ENCODE assay signal across 19 mouse cellular contexts in genomic region chr5:144036952-144037351, GRCm38 (mm10). TPM values are rescaled to one million over a fixed set of nuclear protein-coding genes. Genes with fewer than 3 reads are reported as not detected.
DNase-seq lines count a peak whose midpoint lies in the region; ATAC-seq and TF ChIP-seq lines count a peak whose summit lies in the region.
"Had no signal": no experiment of that assay in that cellular context is flagged by ENCODE, and none has a peak within 500 bp of the region (broad histone marks: within the 10 kb centered on the region; RNA-seq: fewer than 3 reads in every experiment).

No protein-coding gene starts in this region.

- no peaks in the 10 kb centered on the region; the same call in 1 of the 2 replicates for H3K27me3 ChIP-seq in hindbrain, embryonic 14.5 days (ENCODE audit: control insufficient read depth, insufficient read depth, low read length)
- H3K27me3 ChIP-seq in hindbrain, embryonic 10.5 days (ENCODE audit: insufficient read depth, poor library complexity, severe bottlenecking): no peaks in the 10 kb centered on the region
- no peaks in the 10 kb centered on the region for H3K27me3 ChIP-seq in ES-Bruce4 (ENCODE audit: control insufficient read depth, insufficient read depth, low read length, poor library complexity, severe bottlenecking)
- H3K27me3 ChIP-seq in midbrain, embryonic 15.5 days (replicated peaks): no peaks in the 10 kb centered on the region
- H3K27me3 ChIP-seq: embryonic facial prominence, embryonic 15.5 days had no signal

- no peak for TF ChIP-seq POLR2A in ES-Bruce4 (IDR thresholded peaks at IDR 0.05; ENCODE audit: insufficient read depth, low read length)

- H3K9ac ChIP-seq in hindbrain, embryonic 14.5 days: no peak overlapping the region
- H3K9ac ChIP-seq in ES-Bruce4 (ENCODE audit: low read depth, poor library complexity, severe bottlenecking): 0 out of 2 replicates have a peak overlapping the region, but pooled peaks have one; percentile 1
- H3K9ac ChIP-seq in midbrain, embryonic 15.5 days: no peak overlapping the region
- H3K9ac ChIP-seq: embryonic facial prominence, embryonic 15.5 days; lung, embryonic 14.5 days had no signal

- no peak for ATAC-seq in hindbrain, embryonic 14.5 days (ENCODE audit: low FRiP score)
- no peak for ATAC-seq in midbrain, embryonic 15.5 days (replicated peaks)
- ATAC-seq: forebrain, embryonic 16.5 days; intestine, postnatal 0 days had no signal

- no peak for TF ChIP-seq EP300 in ES-Bruce4 (IDR thresholded peaks at IDR 0.05; ENCODE audit: insufficient read depth, low read depth, low read length)

- TF ChIP-seq CTCF in ES-Bruce4 (IDR thresholded peaks at IDR 0.05; ENCODE audit: low read depth, low read length): no peak

- H3K4me2 ChIP-seq in hindbrain, embryonic 14.5 days (replicated peaks): peak overlapping the region; percentile 15; the same call in 1 of the 2 replicates
- H3K4me2 ChIP-seq in midbrain, embryonic 15.5 days: peak overlapping the region; percentile 16
- H3K4me2 ChIP-seq: embryonic facial prominence, embryonic 15.5 days; liver, embryonic 11.5 days; lung, embryonic 14.5 days had no signal

- no peaks in the 10 kb centered on the region for H3K9me3 ChIP-seq in hindbrain, embryonic 14.5 days (ENCODE audit: control insufficient read depth, low read length)
- peaks cover 8% of the 10 kb centered on the region; the same call in 1 of the 2 replicates for H3K9me3 ChIP-seq in hindbrain, embryonic 10.5 days
- H3K9me3 ChIP-seq in ES-Bruce4 (replicated peaks; ENCODE audit: control insufficient read depth, insufficient read depth, low read length, poor library complexity, severe bottlenecking): no peaks in the 10 kb centered on the region
- no peaks in the 10 kb centered on the region for H3K9me3 ChIP-seq in midbrain, embryonic 15.5 days
- H3K9me3 ChIP-seq: embryonic facial prominence, embryonic 15.5 days had no signal

- intact Hi-C loops in left cerebral cortex, postnatal 36 days (cut with DNase I): no loop called here
- intact Hi-C loops in left cerebral cortex, postnatal 10 days (cut with DNase I): no loop called here

- no peak overlapping the region for H3K27ac ChIP-seq in hindbrain, embryonic 14.5 days
- H3K27ac ChIP-seq in hindbrain, embryonic 10.5 days: no peak overlapping the region
- no peak overlapping the region for H3K27ac ChIP-seq in ES-Bruce4 (ENCODE audit: insufficient read depth, low read length)
- no peak overlapping the region for H3K27ac ChIP-seq in midbrain, embryonic 15.5 days
- H3K27ac ChIP-seq: embryonic facial prominence, embryonic 15.5 days; macrophage had no signal

- H3K4me3 ChIP-seq in hindbrain, embryonic 14.5 days (replicated peaks; ENCODE audit: low read length): no peak overlapping the region
- H3K4me3 ChIP-seq in hindbrain, embryonic 10.5 days: no peak overlapping the region
- H3K4me3 ChIP-seq in ES-Bruce4 (ENCODE audit: low read depth, low read length): peak overlapping the region; percentile 9
- H3K4me3 ChIP-seq in midbrain, embryonic 15.5 days: no peak overlapping the region
- H3K4me3 ChIP-seq: embryonic facial prominence, embryonic 15.5 days had no signal

- no peaks in the 10 kb centered on the region for H3K36me3 ChIP-seq in hindbrain, embryonic 14.5 days (replicated peaks; ENCODE audit: control insufficient read depth, insufficient read depth)
- H3K36me3 ChIP-seq in hindbrain, embryonic 10.5 days: no peaks in the 10 kb centered on the region
- no peaks in the 10 kb centered on the region for H3K36me3 ChIP-seq in ES-Bruce4 (ENCODE audit: control insufficient read depth, insufficient read depth, low read length, poor library complexity, severe bottlenecking)
- H3K36me3 ChIP-seq in midbrain, embryonic 15.5 days (replicated peaks): no peaks in the 10 kb centered on the region
- H3K36me3 ChIP-seq: embryonic facial prominence, embryonic 15.5 days had no signal

- DNase-seq in hindbrain, embryonic 14.5 days (ENCODE audit: low spot score): no peak
- DNase-seq in hindbrain, embryonic 10.5 days (ENCODE audit: low spot score): no peak
- DNase-seq in left cerebral cortex, postnatal 36 days (ENCODE audit: low spot score in 2 of 2): peak; percentile 36 to 50
- no peak for DNase-seq in left cerebral cortex, postnatal 10 days (ENCODE audit: extremely low spot score in 1 of 2, low spot score in 2 of 2)
- DNase-seq in gastrocnemius, adult 18-20 months (ENCODE audit: low spot score): no peak
- DNase-seq: adrenal gland, adult 2 months; cerebellum, adult 8-10 months; gastrocnemius, postnatal 25 days; heart, postnatal 4 days; lung, embryonic 14.5 days had no signal

- 60% methylated on average over 17 of the region's 17 CpGs for WGBS in hindbrain, embryonic 14.5 days
- 55% methylated on average over 17 of the region's 17 CpGs for WGBS in hindbrain, embryonic 10.5 days
- WGBS in midbrain, embryonic 15.5 days: 58% methylated on average over 17 of the region's 17 CpGs

- H3K4me1 ChIP-seq in hindbrain, embryonic 14.5 days (replicated peaks; ENCODE audit: control insufficient read depth, insufficient read depth, low read length): no peaks in the 10 kb centered on the region
- no peaks in the 10 kb centered on the region for H3K4me1 ChIP-seq in hindbrain, embryonic 10.5 days (replicated peaks)
- no peaks in the 10 kb centered on the region for H3K4me1 ChIP-seq in ES-Bruce4 (ENCODE audit: control insufficient read depth, insufficient read depth, low read length)
- no peaks in the 10 kb centered on the region for H3K4me1 ChIP-seq in midbrain, embryonic 15.5 days
- H3K4me1 ChIP-seq: embryonic facial prominence, embryonic 15.5 days had no signal

RNA-seq across cellular contexts. Expression of gene Ocm, which starts 10.5 kb away (rescaled TPM):
- polyA plus RNA-seq in hindbrain, embryonic 14.5 days (2014; fragmentation: Nextera tagmentation; extraction: Ambion mirVana): not detected in 2 replicates
- not detected in 2 replicates for polyA plus RNA-seq in hindbrain, embryonic 10.5 days (2016; fragmentation: Nextera tagmentation; extraction: Ambion mirVana)
- 1 to 10 TPM; 2.2 to 3.8 TPM for total RNA-seq in left cerebral cortex, postnatal 36 days (2021)
- 1 to 10 TPM; 2.3 TPM for total RNA-seq in left cerebral cortex, postnatal 10 days (2021)
- not detected in 2 replicates for polyA plus RNA-seq in ES-Bruce4 (2011; ENCODE audit: insufficient read depth, insufficient read length, low read depth, missing spikeins)
- polyA plus RNA-seq in midbrain, embryonic 15.5 days (2015; fragmentation: Nextera tagmentation; extraction: Ambion mirVana): not detected in 2 replicates
- not detected for total RNA-seq in gastrocnemius, adult 18-20 months (2021)
- total RNA-seq: adrenal gland, adult 2 months; gastrocnemius, postnatal 25 days; heart, postnatal 4 days; MEL had no signal
- polyA plus RNA-seq: adrenal gland, adult 2 months; forebrain, embryonic 16.5 days; intestine, postnatal 0 days; liver, embryonic 11.5 days; lung, embryonic 14.5 days; macrophage; urinary bladder, adult 2 months had no signal

RNA-seq across cellular contexts. Expression of gene Ccz1, which starts 22.3 kb away (rescaled TPM):
- polyA plus RNA-seq in hindbrain, embryonic 14.5 days (2014; fragmentation: Nextera tagmentation; extraction: Ambion mirVana): 83.0 and 83.3 TPM in 2 replicates
- polyA plus RNA-seq in hindbrain, embryonic 10.5 days (2016; fragmentation: Nextera tagmentation; extraction: Ambion mirVana): 94.2 and 95.5 TPM in 2 replicates
- total RNA-seq in left cerebral cortex, postnatal 36 days (2021): 10 to 100 TPM; 43.0 to 45.0 TPM
- 10 to 100 TPM; 54.1 to 54.5 TPM for total RNA-seq in left cerebral cortex, postnatal 10 days (2021)
- 67.4 and 69.5 TPM in 2 replicates for polyA plus RNA-seq in ES-Bruce4 (2011; ENCODE audit: insufficient read depth, insufficient read length, low read depth, missing spikeins)
- 75.2 and 77.7 TPM in 2 replicates for polyA plus RNA-seq in midbrain, embryonic 15.5 days (2015; fragmentation: Nextera tagmentation; extraction: Ambion mirVana)
- 10 to 100 TPM; 39.9 to 45.8 TPM for total RNA-seq in gastrocnemius, adult 18-20 months (2021)

Comparison
In these comparisons a context has a peak if more than half of its experiments do, and no peak if none do; other contexts are left out.
1. DNase-seq: peak in left cerebral cortex, postnatal 36 days (2 of 2); none in hindbrain, embryonic 14.5 days (single experiment), hindbrain, embryonic 10.5 days (single experiment), left cerebral cortex, postnatal 10 days (0 of 2) and gastrocnemius, adult 18-20 months (single experiment).